Mouse (Mus musculus): ENCODE data around the gene Map3k14.

GRCm38 (mm10) chr11:103229608-103230007 lies 37.7 kb downstream of the Map3k14 start:
- TF ChIP-seq CTCF (IDR thresholded peaks at IDR 0.05; ENCODE audit: extremely low read depth, insufficient read length, insufficient replicate concordance, low read depth, low read length) = peak; percentile 13; the same call in 1 of the 2 replicates
- no peak for TF ChIP-seq POLR2A (IDR thresholded peaks at IDR 0.05; ENCODE audit: low read depth, low read length)

All from small intestine, adult 2 months (tissue).